Mouse (Mus musculus) hindbrain, embryonic 11.5 days (tissue): ENCODE results near the gene Gjd3. TPM values are rescaled to one million over a fixed set of nuclear protein-coding genes. Genes with fewer than 3 reads are reported as not detected.

Experiments
- ATAC-seq: fragments of 200-750 bp; cut with Nextera tagmentation; 2 replicates; pipeline ENCODE4 v1.8.0; 2017; ENCODE audit warnings: mild to moderate bottlenecking, moderate TSS enrichment, moderate library complexity; ENCODE audit not compliant: low FRiP score
- DNase-seq: peaks from one replicate; pipeline ENCODE4 v3.0.0-alpha.2; 2015; ENCODE audit warnings: low spot score
- H3K27ac ChIP-seq: fragments of 300-500 bp; sonication (generic); 2 replicates; pipeline ENCODE4 v1.5.1; 2014; ENCODE audit warnings: mild to moderate bottlenecking, low read depth, low read length
- H3K27me3 ChIP-seq: fragments of 300-500 bp; sonication (generic); 2 replicates; pipeline ENCODE4 v1.6.1; 2014; ENCODE audit warnings: mild to moderate bottlenecking, low read length, moderate library complexity, mixed read lengths; ENCODE audit not compliant: control insufficient read depth, insufficient read depth
- H3K36me3 ChIP-seq: fragments of 300-500 bp; sonication (generic); 2 replicates; pipeline ENCODE4 v1.6.1; 2014; ENCODE audit warnings: mild to moderate bottlenecking, low read length, moderate library complexity, mixed read lengths; ENCODE audit not compliant: control insufficient read depth, insufficient read depth
- H3K4me1 ChIP-seq: fragments of 300-500 bp; sonication (generic); replicated peaks from 2 replicates; pipeline ENCODE4 v1.6.1; 2014; ENCODE audit warnings: low read length, mixed read lengths; ENCODE audit not compliant: control insufficient read depth, insufficient read depth
- H3K4me2 ChIP-seq: fragments of 300-500 bp; sonication (generic); replicated peaks from 2 replicates; pipeline ENCODE4 v1.6.1; 2014; ENCODE audit warnings: mild to moderate bottlenecking, low read depth, low read length
- H3K4me3 ChIP-seq: fragments of 300-500 bp; sonication (generic); 2 replicates; pipeline ENCODE4 v1.5.1; 2014; ENCODE audit warnings: low read depth, low read length
- H3K9ac ChIP-seq: fragments of 300-500 bp; sonication (generic); 2 replicates; pipeline ENCODE4 v1.6.1; 2014; ENCODE audit warnings: low read depth, low read length
- H3K9me3 ChIP-seq: fragments of 300-500 bp; sonication (generic); 2 replicates; pipeline ENCODE4 v1.6.1; 2016; ENCODE audit warnings: low read length; ENCODE audit not compliant: control insufficient read depth
- WGBS: fragments of 180-500 bp; shearing (Covaris S2); extraction: QIAGEN DNeasy Blood & Tissue Kit; methylation state at CpG from one replicate; pipeline ENCODE4 v1.1.7; 2014; 5-methylcytosine and 5-hydroxymethylcytosine counted together
- polyA plus RNA-seq: library from polyadenylated mRNA; unstranded; fragments of >200 nt; fragmentation: Nextera tagmentation; extraction: Ambion mirVana; gene quantifications from 2 replicates; pipeline ENCODE4 v1.2.1, GENCODE M21; 2014

Gjd3 gene
- polyA plus RNA-seq, 1 experiment from 2014 or later, result 0.28 TPM

DNA sequence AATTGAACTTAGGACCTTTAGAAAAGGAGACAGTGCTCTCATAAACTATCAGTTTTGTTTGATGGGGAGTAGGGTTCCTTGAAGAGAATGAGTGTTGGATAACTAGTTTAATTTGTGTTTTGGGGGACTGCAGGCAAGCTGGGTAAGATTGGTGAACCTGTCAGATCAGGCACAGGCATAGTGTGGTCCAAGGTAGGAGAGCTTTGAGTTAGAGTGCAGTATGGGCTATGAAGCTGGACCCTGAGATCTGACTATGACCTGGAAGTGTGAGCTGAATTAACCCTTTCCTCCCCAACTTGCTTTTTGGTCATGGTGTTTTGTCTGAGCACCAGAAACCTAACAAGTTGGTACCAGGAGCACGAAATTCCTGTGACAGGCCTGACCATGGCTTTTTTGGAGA is 31.0 kb upstream of the Gjd3 start:
- DNase-seq (no peak), ATAC-seq (no peak)
- Histone ChIP-seq H3K9ac (no peak overlapping the region), H3K27me3 (no peaks in the 10 kb centered on the region), H3K4me3 (no peak overlapping the region), H3K9me3 (no peaks in the 10 kb centered on the region), H3K4me2 (no peak overlapping the region), H3K27ac (no peak overlapping the region), H3K36me3 (peaks cover 17% of the 10 kb centered on the region), H3K4me1 (no peaks in the 10 kb centered on the region)
- 91% methylated on average over 1 of the region's 1 CpGs for WGBS

- no peak for DNase-seq
- no peak overlapping the region for H3K27ac ChIP-seq
- no peak overlapping the region for H3K4me3 ChIP-seq
- no peak overlapping the region for H3K9ac ChIP-seq
- no peak overlapping the region for H3K4me2 ChIP-seq
- ATAC-seq, result no peak
- peaks cover 11% of the 10 kb centered on the region for H3K36me3 ChIP-seq
- H3K4me1 ChIP-seq, result no peaks in the 10 kb centered on the region
- H3K27me3 ChIP-seq, result no peaks in the 10 kb centered on the region
- no peaks in the 10 kb centered on the region for H3K9me3 ChIP-seq
- WGBS, result 96% methylated on average over 5 of the region's 5 CpGs
Observed at GRCm38 (mm10) chr11:99010706-99011105, 27.9 kb upstream of the Gjd3 start.

DNA sequence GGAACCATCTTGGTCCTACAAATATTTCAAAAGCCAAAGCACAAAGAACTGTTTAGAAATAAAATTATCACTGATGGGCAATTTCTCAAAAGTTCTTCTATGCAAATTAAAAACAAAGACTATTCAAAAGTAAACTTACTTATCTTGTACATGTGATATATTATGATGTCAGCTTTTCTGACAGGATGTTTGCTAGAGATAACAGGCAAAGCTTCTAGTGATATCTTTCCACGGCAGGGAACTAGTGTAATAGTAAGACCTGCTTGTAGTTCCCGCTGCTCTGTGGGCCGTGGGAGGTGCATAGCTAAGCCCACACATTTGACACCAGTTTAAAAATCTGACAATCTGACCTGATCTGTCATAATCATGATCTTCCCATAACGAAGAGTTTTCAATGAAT is 27.3 kb upstream of the Gjd3 start:
- Histone ChIP-seq H3K9ac (no peak overlapping the region), H3K4me2 (no peak overlapping the region), H3K4me3 (no peak overlapping the region), H3K27me3 (no peaks in the 10 kb centered on the region), H3K4me1 (no peaks in the 10 kb centered on the region), H3K9me3 (no peaks in the 10 kb centered on the region), H3K36me3 (peaks cover 11% of the 10 kb centered on the region), H3K27ac (no peak overlapping the region)
- no peak for ATAC-seq
- DNase-seq, result no peak
- WGBS, result 96% methylated on average over 4 of the region's 4 CpGs

DNA sequence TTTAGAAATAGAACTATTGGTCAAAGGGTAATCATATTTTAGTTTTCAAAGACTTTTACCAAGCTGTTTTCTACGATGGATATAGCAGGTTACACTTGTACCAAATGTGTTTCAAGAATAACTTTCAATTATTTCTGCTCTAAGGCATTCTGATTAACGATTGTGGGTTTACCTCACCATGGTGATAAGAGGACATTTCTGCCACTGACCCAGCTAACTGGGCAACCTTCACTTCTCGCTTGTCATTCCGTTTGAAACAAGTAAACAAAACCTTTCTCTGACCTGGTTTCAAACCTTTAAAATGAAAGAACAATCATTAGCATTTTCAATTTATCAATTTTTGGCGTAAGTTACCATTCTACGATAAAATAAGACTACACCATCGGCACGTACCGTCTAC is 24.0 kb upstream of the Gjd3 start:
- Histone ChIP-seq H3K4me3 (no peak overlapping the region), H3K36me3 (peaks cover 6% of the 10 kb centered on the region; the same call in 1 of the 2 replicates), H3K27me3 (no peaks in the 10 kb centered on the region), H3K4me2 (no peak overlapping the region), H3K27ac (no peak overlapping the region), H3K9ac (no peak overlapping the region), H3K9me3 (no peaks in the 10 kb centered on the region), H3K4me1 (no peaks in the 10 kb centered on the region)
- ATAC-seq, result no peak
- no peak for DNase-seq
- 95% methylated on average over 9 of the region's 9 CpGs for WGBS

DNA sequence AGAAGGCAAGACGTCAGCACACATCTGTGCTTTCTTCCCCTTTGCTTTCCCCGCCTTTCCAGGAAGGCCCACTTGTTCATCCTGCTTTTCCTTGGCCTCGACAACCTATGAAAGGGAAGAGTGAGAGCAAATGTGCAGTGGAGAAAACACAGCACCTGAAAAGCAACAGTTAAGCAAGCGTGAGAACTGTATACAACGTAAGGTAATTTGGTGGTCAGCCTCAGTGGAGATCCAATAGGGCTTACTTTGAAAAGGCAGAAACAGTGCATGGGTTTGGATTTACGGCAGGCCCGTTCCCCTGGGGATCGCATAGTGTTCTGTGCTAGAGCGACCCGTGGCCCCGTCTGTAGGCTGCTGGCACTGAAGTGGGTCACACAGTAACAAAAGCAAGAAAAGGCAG is 16.4 kb upstream of the Gjd3 start:
- H3K27ac ChIP-seq, result no peak overlapping the region
- H3K27me3 ChIP-seq, result no peaks in the 10 kb centered on the region
- ATAC-seq (no peak), DNase-seq (no peak)
- peaks cover 28% of the 10 kb centered on the region for H3K36me3 ChIP-seq
- H3K4me1 ChIP-seq, result no peaks in the 10 kb centered on the region
- H3K4me3 ChIP-seq, result no peak overlapping the region
- no peaks in the 10 kb centered on the region for H3K9me3 ChIP-seq
- H3K9ac ChIP-seq, result no peak overlapping the region
- no peak overlapping the region for H3K4me2 ChIP-seq
- 91% methylated on average over 11 of the region's 11 CpGs for WGBS

DNA sequence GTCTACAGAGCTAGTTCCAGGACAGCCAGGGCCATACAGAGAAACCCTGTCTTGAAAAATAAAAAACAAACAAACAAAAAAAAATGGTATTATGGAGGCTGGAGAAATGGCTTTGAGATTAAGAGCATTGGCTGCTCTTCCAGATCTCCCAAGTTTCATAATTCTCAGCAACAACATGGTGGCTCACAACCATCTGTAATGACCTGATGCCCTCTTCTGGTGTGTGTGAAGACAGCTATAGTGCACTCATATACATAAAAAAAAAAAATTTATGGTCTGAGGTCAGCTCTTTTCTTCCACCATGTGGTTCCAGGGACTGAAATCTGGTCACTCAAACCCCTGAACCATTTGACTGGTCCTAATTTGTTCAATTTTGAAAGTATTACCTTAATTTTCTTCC is 16.0 kb upstream of the Gjd3 start:
- H3K36me3 ChIP-seq, result peaks cover 30% of the 10 kb centered on the region
- H3K4me1 ChIP-seq, result no peaks in the 10 kb centered on the region
- H3K27ac ChIP-seq, result no peak overlapping the region
- H3K9me3 ChIP-seq, result no peaks in the 10 kb centered on the region
- no peaks in the 10 kb centered on the region for H3K27me3 ChIP-seq
- H3K4me2 ChIP-seq, result no peak overlapping the region
- H3K4me3 ChIP-seq, result no peak overlapping the region
- no peak for ATAC-seq
- DNase-seq, result no peak
- H3K9ac ChIP-seq, result no peak overlapping the region

DNA sequence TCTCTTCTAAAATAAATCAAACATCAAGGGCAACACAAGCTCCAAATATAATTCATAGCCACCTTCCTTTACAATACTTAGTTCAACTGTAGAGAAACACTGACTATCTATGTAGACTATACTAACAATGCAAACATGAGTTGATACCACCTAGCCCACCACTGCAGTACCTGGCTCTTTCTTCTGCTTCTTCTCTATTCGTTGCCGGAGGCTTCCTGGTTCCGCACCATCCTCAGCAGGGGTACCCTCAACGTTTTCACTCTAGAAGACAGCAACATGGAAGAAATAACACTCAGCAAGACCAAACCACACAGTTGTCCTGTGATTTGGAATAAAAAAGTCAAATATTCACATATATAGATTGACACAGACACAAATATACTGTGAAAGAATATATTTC is 14.8 kb upstream of the Gjd3 start:
- Histone ChIP-seq H3K36me3 (peaks cover 32% of the 10 kb centered on the region), H3K4me2 (no peak overlapping the region), H3K9me3 (no peaks in the 10 kb centered on the region), H3K4me3 (no peak overlapping the region), H3K4me1 (no peaks in the 10 kb centered on the region), H3K27me3 (no peaks in the 10 kb centered on the region), H3K27ac (no peak overlapping the region), H3K9ac (no peak overlapping the region)
- 93% methylated on average over 4 of the region's 4 CpGs for WGBS
- ATAC-seq (no peak), DNase-seq (no peak)

- no peaks in the 10 kb centered on the region for H3K27me3 ChIP-seq
- DNase-seq (no peak), ATAC-seq (no peak)
- no peak overlapping the region for H3K27ac ChIP-seq
- no peak overlapping the region for H3K4me3 ChIP-seq
- H3K36me3 ChIP-seq, result peaks cover 27% of the 10 kb centered on the region
- 93% methylated on average over 7 of the region's 7 CpGs for WGBS
- no peak overlapping the region for H3K4me2 ChIP-seq
- no peaks in the 10 kb centered on the region for H3K9me3 ChIP-seq
- H3K4me1 ChIP-seq, result no peaks in the 10 kb centered on the region
- no peak overlapping the region for H3K9ac ChIP-seq
Observed at GRCm38 (mm10) chr11:98995987-98996386, 13.2 kb upstream of the Gjd3 start.

GRCm38 (mm10) chr11:98990866-98991265 is 8.1 kb upstream of the Gjd3 start:
- no peak overlapping the region for H3K4me3 ChIP-seq
- H3K4me1 ChIP-seq, result no peaks in the 10 kb centered on the region
- H3K9ac ChIP-seq, result no peak overlapping the region
- no peak overlapping the region for H3K4me2 ChIP-seq
- WGBS, result 86% methylated on average over 6 of the region's 6 CpGs
- H3K27me3 ChIP-seq, result no peaks in the 10 kb centered on the region
- peaks cover 11% of the 10 kb centered on the region for H3K36me3 ChIP-seq
- ATAC-seq (no peak), DNase-seq (no peak)
- no peak overlapping the region for H3K27ac ChIP-seq
- no peaks in the 10 kb centered on the region for H3K9me3 ChIP-seq
